Mouse (Mus musculus) yolk sac, embryonic 10.5 days (tissue): ENCODE measurements around the gene Slc25a11.
A peak's percentile ranks its signal among the peaks of the same experiment; 100 is the strongest.

Experiments used
- DNase-seq: peaks from one replicate; pipeline ENCODE4 v3.0.0-alpha.2; 2017; ENCODE audit warnings: low spot score

Gene Slc25a11

GRCm38 (mm10) chr11:70621972-70622814 lies 25.1 kb downstream of the Slc25a11 start:
- no peak for DNase-seq

GRCm38 (mm10) chr11:70619101-70619500 lies 28.2 kb downstream of the Slc25a11 start, which contains the start of gene Chrne:
Gene Chrne (minus strand): TSS chr11:70619216.
- no peak for DNase-seq

GRCm38 (mm10) chr11:70615516-70616093 lies 31.7 kb downstream of the Slc25a11 start, which contains the start of gene 4930544D05Rik:
Gene 4930544D05Rik (plus strand): TSS chr11:70615848.
- no peak for DNase-seq

- DNase-seq = peak; percentile 62
Measured at GRCm38 (mm10) chr11:70615074-70615473, 32.2 kb downstream of the Slc25a11 start.

GRCm38 (mm10) chr11:70612505-70612904 lies 34.8 kb downstream of the Slc25a11 start:
- DNase-seq = no peak

GRCm38 (mm10) chr11:70610752-70611151 lies 36.5 kb downstream of the Slc25a11 start:
- DNase-seq = no peak

- DNase-seq = no peak
Measured at GRCm38 (mm10) chr11:70608381-70609066, 38.8 kb downstream of the Slc25a11 start.

GRCm38 (mm10) chr11:70607611-70608010 lies 39.7 kb downstream of the Slc25a11 start:
- no peak for DNase-seq

GRCm38 (mm10) chr11:70606717-70607116 lies 40.6 kb downstream of the Slc25a11 start:
- no peak for DNase-seq

GRCm38 (mm10) chr11:70605024-70605566 lies 42.2 kb downstream of the Slc25a11 start:
- peak; percentile 69 for DNase-seq

GRCm38 (mm10) chr11:70598451-70598953 lies 48.8 kb downstream of the Slc25a11 start:
- DNase-seq = no peak

GRCm38 (mm10) chr11:70597301-70597700 lies 50.0 kb downstream of the Slc25a11 start:
- no peak for DNase-seq

- no peak for DNase-seq
Measured at GRCm38 (mm10) chr11:70596094-70596493, 51.2 kb downstream of the Slc25a11 start.

GRCm38 (mm10) chr11:70595638-70596037 lies 51.6 kb downstream of the Slc25a11 start:
- DNase-seq = peak; percentile 63

GRCm38 (mm10) chr11:70594253-70594989 lies 52.9 kb downstream of the Slc25a11 start:
- no peak for DNase-seq
